Mouse (Mus musculus): Measurements from ENCODE around the gene Ipo9. TPM values are rescaled to one million over a fixed set of nuclear protein-coding genes. Genes with fewer than 3 reads are reported as not detected.
A peak's percentile ranks its signal among the peaks of the same experiment; 100 is the strongest.
"Not testable (repeated sequence)": the region's sequence is repeated elsewhere in the genome, so short reads cannot be mapped to it uniquely, and the experiment has no call there.

Gene Ipo9
- polyA plus RNA-seq, 2 experiments, result 19.4 to 26.6 TPM

DNA sequence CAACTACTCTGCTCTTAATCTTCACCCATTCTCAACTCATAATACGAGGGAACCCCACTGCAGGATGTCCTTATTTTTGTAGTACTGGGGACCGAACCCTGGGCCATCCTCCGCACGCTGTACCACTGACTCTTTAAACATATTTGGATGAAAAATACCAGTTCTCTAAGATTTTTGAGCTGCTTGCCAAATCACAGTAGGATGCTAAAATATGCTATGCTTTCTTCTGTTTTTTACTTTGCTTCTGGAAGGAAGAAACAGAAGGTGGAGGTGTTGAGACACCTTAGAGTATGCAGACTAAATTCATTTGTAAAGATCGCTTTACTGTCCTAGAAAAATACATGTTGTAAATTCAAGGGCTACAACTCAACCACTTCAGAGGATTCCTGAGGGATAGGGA lies 46.1 kb downstream of the Ipo9 start:
- 82% methylated on average over 5 of the region's 5 CpGs for WGBS (ENCODE audit: insufficient replicate concordance)
- Histone ChIP-seq H3K36me3 (replicated peaks; ENCODE audit: control insufficient read depth, insufficient read depth, low read depth) (peaks cover 45% of the 10 kb centered on the region), H3K27me3 (ENCODE audit: control insufficient read depth, insufficient read depth, low read length) (no peaks in the 10 kb centered on the region), H3K4me1 (replicated peaks; ENCODE audit: control insufficient read depth in 2 of 2, insufficient read depth in 2 of 2, low read length in 1 of 2) (no peaks in the 10 kb centered on the region), H3K4me3 (ENCODE audit: insufficient read depth in 1 of 2, low read depth in 2 of 2, low read length in 2 of 2) (no peak overlapping the region), H3K27ac (no peak overlapping the region), H3K9ac (replicated peaks) (no peak overlapping the region), H3K9me3 (ENCODE audit: control insufficient read depth, low read length) (no peaks in the 10 kb centered on the region), H3K4me2 (ENCODE audit: low read depth) (no peak overlapping the region)
- TF ChIP-seq CTCF (IDR thresholded peaks at IDR 0.05; ENCODE audit: low read depth) (no peak), EP300 (IDR thresholded peaks at IDR 0.05; ENCODE audit: low read depth) (no peak)
- no peak for DNase-seq (ENCODE audit: low read depth in 3 of 3, low spot score in 3 of 3)
- ATAC-seq (ENCODE audit: insufficient read depth), result no peak

DNA sequence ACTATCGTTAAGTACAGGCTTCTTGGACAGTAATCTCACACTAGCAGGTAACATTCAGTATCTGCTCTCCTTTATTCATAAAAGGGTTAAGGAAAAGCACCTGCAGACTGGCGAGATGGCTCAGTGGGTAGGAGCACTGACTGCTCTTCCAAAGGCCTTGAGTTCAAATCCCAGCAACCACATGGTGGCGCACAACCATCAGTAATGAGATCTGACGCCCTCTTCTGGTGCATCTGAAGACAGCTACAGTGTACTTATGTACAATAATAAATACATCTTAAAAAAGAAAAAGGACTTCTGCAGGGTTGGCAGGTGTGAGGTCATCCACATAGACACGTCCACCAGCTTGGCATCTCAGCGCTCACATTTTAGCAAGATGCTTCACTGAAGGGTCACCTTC lies 48.7 kb downstream of the Ipo9 start:
- peaks cover 22% of the 10 kb centered on the region for H3K36me3 ChIP-seq (replicated peaks; ENCODE audit: control insufficient read depth, insufficient read depth, low read depth)
- 52% methylated on average over 6 of the region's 6 CpGs for WGBS (ENCODE audit: insufficient replicate concordance)
- not testable (repeated sequence) for H3K4me1 ChIP-seq (replicated peaks; ENCODE audit: control insufficient read depth in 2 of 2, insufficient read depth in 2 of 2, low read length in 1 of 2); H3K9ac ChIP-seq (replicated peaks); H3K4me2 ChIP-seq (ENCODE audit: low read depth); H3K9me3 ChIP-seq (ENCODE audit: control insufficient read depth, low read length); H3K27me3 ChIP-seq (ENCODE audit: control insufficient read depth, insufficient read depth, low read length); ATAC-seq (ENCODE audit: insufficient read depth); H3K4me3 ChIP-seq (ENCODE audit: insufficient read depth in 1 of 2, low read depth in 2 of 2, low read length in 2 of 2); DNase-seq (ENCODE audit: low read depth in 3 of 3, low spot score in 3 of 3); H3K27ac ChIP-seq
- peak; percentile 62 for TF ChIP-seq CTCF (IDR thresholded peaks at IDR 0.05; ENCODE audit: low read depth)

DNA sequence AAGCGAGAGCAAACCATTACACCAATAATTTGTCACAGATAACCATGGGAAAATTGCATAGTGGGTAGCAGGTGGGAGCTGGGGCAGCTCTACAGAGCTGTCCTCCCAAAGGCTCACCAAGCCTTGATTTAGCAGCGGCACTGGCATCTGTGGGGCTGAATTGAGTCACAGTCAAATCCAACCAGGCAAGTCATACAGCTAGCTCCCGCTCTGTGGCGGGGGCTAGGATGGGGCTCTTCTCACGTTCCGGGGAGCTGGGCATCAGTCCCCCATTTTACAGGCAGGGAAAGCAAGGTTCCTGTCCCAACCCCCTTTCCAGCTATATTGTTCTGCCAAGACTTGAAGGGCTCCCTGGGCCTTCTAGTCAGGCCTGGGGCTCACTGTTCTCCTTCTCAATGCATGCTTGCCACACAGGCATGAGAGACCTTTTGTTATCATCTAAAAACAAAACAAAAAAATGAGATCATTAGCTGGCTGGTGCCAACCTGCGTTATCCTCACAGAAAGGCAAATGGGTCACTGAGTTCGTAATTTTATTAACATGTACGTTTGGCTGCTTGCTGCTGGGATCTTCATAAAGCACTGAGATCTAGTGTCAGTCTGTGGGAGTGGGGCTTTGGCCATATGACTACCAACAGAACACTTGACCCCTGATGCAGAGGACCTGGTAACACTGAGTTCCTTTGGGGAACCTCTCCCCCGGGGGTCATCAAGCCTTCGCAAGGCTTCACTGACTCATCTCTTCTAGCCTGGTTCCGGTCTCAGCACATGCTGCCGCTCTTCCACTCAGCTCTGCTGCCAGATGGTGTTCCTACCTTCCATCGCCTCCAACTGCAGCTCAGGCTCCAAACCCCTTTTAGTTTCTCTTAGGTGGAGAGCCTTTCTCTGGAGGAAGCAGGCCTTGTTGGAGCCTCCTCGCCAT lies 50.0 kb downstream of the Ipo9 start:
- no peaks in the 10 kb centered on the region for H3K4me1 ChIP-seq (replicated peaks; ENCODE audit: control insufficient read depth in 2 of 2, insufficient read depth in 2 of 2, low read length in 1 of 2)
- no peak overlapping the region for H3K27ac ChIP-seq
- H3K4me2 ChIP-seq (ENCODE audit: low read depth), result no peak overlapping the region
- H3K36me3 ChIP-seq (replicated peaks; ENCODE audit: control insufficient read depth, insufficient read depth, low read depth), result peaks cover 10% of the 10 kb centered on the region
- DNase-seq (ENCODE audit: low read depth in 3 of 3, low spot score in 3 of 3) (no peak), ATAC-seq (ENCODE audit: insufficient read depth) (no peak)
- TF ChIP-seq CTCF (IDR thresholded peaks at IDR 0.05; ENCODE audit: low read depth), result no peak
- TF ChIP-seq EP300 (IDR thresholded peaks at IDR 0.05; ENCODE audit: low read depth), result no peak
- no peak overlapping the region for H3K4me3 ChIP-seq (ENCODE audit: insufficient read depth in 1 of 2, low read depth in 2 of 2, low read length in 2 of 2)
- no peaks in the 10 kb centered on the region for H3K9me3 ChIP-seq (ENCODE audit: control insufficient read depth, low read length)
- WGBS (ENCODE audit: insufficient replicate concordance), result 73% methylated on average over 15 of the region's 15 CpGs
- H3K27me3 ChIP-seq (ENCODE audit: control insufficient read depth, insufficient read depth, low read length), result peaks cover 2% of the 10 kb centered on the region
- H3K9ac ChIP-seq (replicated peaks), result no peak overlapping the region

DNA sequence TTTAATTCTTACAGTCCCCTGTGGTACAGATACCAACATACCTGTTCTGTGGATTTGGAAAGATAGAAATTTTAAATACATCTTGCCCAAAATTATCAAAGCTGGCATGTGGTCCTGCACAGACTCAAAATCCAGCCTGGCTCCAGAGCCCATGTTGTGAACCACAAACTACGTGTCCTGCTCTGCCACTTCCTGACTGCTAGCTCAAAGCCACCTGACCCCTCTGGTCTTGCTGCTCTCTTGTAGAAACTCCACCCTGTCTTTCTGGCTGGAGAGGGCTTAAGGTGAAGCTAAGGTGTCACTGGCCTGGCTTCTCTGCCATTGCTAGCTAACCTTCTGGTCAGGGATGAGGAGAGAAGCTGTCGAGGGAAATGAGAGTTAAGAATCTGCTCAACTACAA lies 51.3 kb downstream of the Ipo9 start:
- Histone ChIP-seq H3K9ac (replicated peaks) (no peak overlapping the region), H3K27ac (no peak overlapping the region), H3K4me1 (replicated peaks; ENCODE audit: control insufficient read depth in 2 of 2, insufficient read depth in 2 of 2, low read length in 1 of 2) (no peaks in the 10 kb centered on the region), H3K4me2 (ENCODE audit: low read depth) (no peak overlapping the region), H3K9me3 (ENCODE audit: control insufficient read depth, low read length) (no peaks in the 10 kb centered on the region), H3K4me3 (ENCODE audit: insufficient read depth in 1 of 2, low read depth in 2 of 2, low read length in 2 of 2) (no peak overlapping the region), H3K36me3 (replicated peaks; ENCODE audit: control insufficient read depth, insufficient read depth, low read depth) (peaks cover 2% of the 10 kb centered on the region), H3K27me3 (ENCODE audit: control insufficient read depth, insufficient read depth, low read length) (peaks cover 12% of the 10 kb centered on the region)
- DNase-seq (ENCODE audit: low read depth in 3 of 3, low spot score in 3 of 3), result no peak
- ATAC-seq (ENCODE audit: insufficient read depth), result no peak
- WGBS (ENCODE audit: insufficient replicate concordance), result 38% methylated on average over 2 of the region's 2 CpGs
- TF ChIP-seq CTCF (IDR thresholded peaks at IDR 0.05; ENCODE audit: low read depth) (no peak), EP300 (IDR thresholded peaks at IDR 0.05; ENCODE audit: low read depth) (no peak)

DNA sequence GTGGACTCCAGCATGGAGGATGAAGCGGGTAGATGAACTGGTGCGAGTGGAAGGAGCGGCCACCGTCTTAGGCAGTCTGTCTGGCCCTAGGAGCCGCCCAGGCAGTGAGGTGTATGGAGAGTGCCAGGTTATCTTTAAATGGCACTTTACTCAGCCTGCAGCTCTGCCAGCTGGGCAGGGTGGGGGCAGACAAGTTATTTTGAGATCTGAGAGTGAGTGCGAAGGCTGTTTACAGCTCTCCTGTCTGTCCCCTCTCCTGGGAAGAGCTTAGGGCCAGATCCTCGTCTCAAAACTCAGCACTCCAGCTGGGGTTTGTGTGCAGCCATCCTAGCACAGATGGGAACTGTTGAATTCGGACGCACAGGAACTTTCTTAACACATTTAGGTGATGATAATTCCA lies 51.7 kb downstream of the Ipo9 start:
- DNase-seq (ENCODE audit: low read depth in 3 of 3, low spot score in 3 of 3) (no peak), ATAC-seq (ENCODE audit: insufficient read depth) (no peak)
- H3K27me3 ChIP-seq (ENCODE audit: control insufficient read depth, insufficient read depth, low read length), result peaks cover 14% of the 10 kb centered on the region
- 55% methylated on average over 9 of the region's 9 CpGs for WGBS (ENCODE audit: insufficient replicate concordance)
- TF ChIP-seq EP300 (IDR thresholded peaks at IDR 0.05; ENCODE audit: low read depth) (no peak), CTCF (IDR thresholded peaks at IDR 0.05; ENCODE audit: low read depth) (no peak)
- no peak overlapping the region for H3K9ac ChIP-seq (replicated peaks)
- no peaks in the 10 kb centered on the region for H3K4me1 ChIP-seq (replicated peaks; ENCODE audit: control insufficient read depth in 2 of 2, insufficient read depth in 2 of 2, low read length in 1 of 2)
- H3K27ac ChIP-seq, result no peak overlapping the region
- no peaks in the 10 kb centered on the region for H3K9me3 ChIP-seq (ENCODE audit: control insufficient read depth, low read length)
- H3K4me3 ChIP-seq (ENCODE audit: insufficient read depth in 1 of 2, low read depth in 2 of 2, low read length in 2 of 2), result no peak overlapping the region
- no peak overlapping the region for H3K4me2 ChIP-seq (ENCODE audit: low read depth)
- H3K36me3 ChIP-seq (replicated peaks; ENCODE audit: control insufficient read depth, insufficient read depth, low read depth), result no peaks in the 10 kb centered on the region; the same call in none of the 2 replicates

Data from liver, embryonic 14.5 days (tissue).